Mouse (Mus musculus) ES-E14 (cell line): ENCODE measurements around the gene Slfnl1. TPM values are rescaled to one million over a fixed set of nuclear protein-coding genes. Genes with fewer than 3 reads are reported as not detected.

ENCODE experiments used
- DNase-seq: peaks from one replicate; pipeline ENCODE4 v3.0.0-alpha.2; 2013; ENCODE audit warnings: low read depth, low spot score
- H3K27ac ChIP-seq: 2 replicates; pipeline ENCODE4 v1.5.1; 2012; ENCODE audit warnings: low read depth, mild to moderate bottlenecking, low read length, moderate library complexity, mixed read lengths; ENCODE audit not compliant: poor library complexity, insufficient read depth, severe bottlenecking
- H3K36me3 ChIP-seq: 2 replicates; pipeline ENCODE4 v1.6.1; 2012; ENCODE audit warnings: mild to moderate bottlenecking, low read length, moderate library complexity, mixed read lengths; ENCODE audit not compliant: control insufficient read depth, poor library complexity, insufficient read depth, severe bottlenecking
- H3K4me1 ChIP-seq, 2 experiments: fragments of 150-350 bp in 1 of 2; sonication (generic) in 1 of 2; 2 replicates each; pipeline ENCODE4 v1.6.1; 2012; ENCODE audit warnings: low read length in 2 of 2, mild to moderate bottlenecking in 1 of 2, mixed read lengths in 1 of 2; ENCODE audit not compliant: control insufficient read depth in 2 of 2, insufficient read depth in 2 of 2, poor library complexity in 1 of 2
- H3K4me3 ChIP-seq, 2 experiments: fragments of 150-350 bp in 1 of 2; sonication (generic) in 1 of 2; 2 replicates each; pipeline ENCODE4 v1.5.1; 2012; ENCODE audit warnings: low read length in 2 of 2, low read depth in 1 of 2, mild to moderate bottlenecking in 1 of 2, mixed read lengths in 1 of 2; ENCODE audit not compliant: insufficient read depth in 1 of 2, poor library complexity in 1 of 2, severe bottlenecking in 1 of 2
- H3K9ac ChIP-seq: 2 replicates; pipeline ENCODE4 v1.6.1; 2012; ENCODE audit warnings: low read depth, mild to moderate bottlenecking, low read length, mixed read lengths; ENCODE audit not compliant: poor library complexity, insufficient read depth, severe bottlenecking
- H3K9me3 ChIP-seq: fragments of 150-350 bp; sonication (generic); 2 replicates; pipeline ENCODE4 v1.6.1; 2012; ENCODE audit warnings: low read depth, mild to moderate bottlenecking, low read length; ENCODE audit not compliant: control insufficient read depth, insufficient read depth
- CHD2 ChIP-seq: IDR thresholded peaks from 2 replicates; pipeline ENCODE4 v1.6.1; 2014; ENCODE audit warnings: mild to moderate bottlenecking, low read depth, low read length, inconsistent platforms
- HCFC1 ChIP-seq: IDR thresholded peaks from 2 replicates; pipeline ENCODE4 v1.6.1; 2012; ENCODE audit warnings: low read length, inconsistent platforms, borderline replicate concordance; ENCODE audit not compliant: insufficient read depth
- MAFK ChIP-seq: IDR thresholded peaks from 2 replicates; pipeline ENCODE4 v1.6.1; 2014; ENCODE audit warnings: mild to moderate bottlenecking, low read depth, low read length, inconsistent platforms; ENCODE audit not compliant: insufficient read depth
- ZC3H11A ChIP-seq: IDR thresholded peaks from 2 replicates; pipeline ENCODE4 v1.6.1; 2012; ENCODE audit warnings: low read depth, mild to moderate bottlenecking, inconsistent platforms, low read length, borderline replicate concordance
- ZNF384 ChIP-seq: IDR thresholded peaks from 2 replicates; pipeline ENCODE4 v1.6.1; 2012; ENCODE audit warnings: low read depth, low read length, inconsistent platforms
- in situ Hi-C, 2 experiments: fragments of 600-800 bp; cut with MboI; formaldehyde crosslinking; loops; one replicate each; pipeline ENCODE4 v1.15.1; 2025; ENCODE audit warnings: low sequenced_read_pairs in 2 of 2, inconsistent platforms in 1 of 2; ENCODE audit not compliant: unreplicated experiment in 2 of 2
- total RNA-seq: library from RNA; depleted of rRNA; stranded (reverse); fragments of 300-350 nt; gene quantifications from 2 replicates; pipeline ENCODE4 v1.2.3, GENCODE M21; 2012; rRNA removed

Slfnl1 gene
- total RNA-seq = 0.48 TPM in 1 of 2 replicates, not detected in the other

- in situ Hi-C loops = no loop called here
- H3K4me3 ChIP-seq = no peak within 1 kb of the TSS
- no peak for DNase-seq
- H3K36me3 ChIP-seq = peaks cover 4% of the 10 kb centered on the region; the same call in 1 of the 2 replicates
- H3K9me3 ChIP-seq = no peaks in the 10 kb centered on the region
- no peak within 1 kb of the TSS for H3K9ac ChIP-seq
- TF ChIP-seq ZC3H11A (no peak), CHD2 (no peak), HCFC1 (no peak), MAFK (no peak), ZNF384 (no peak)
- H3K4me1 ChIP-seq = peaks cover 0 to 8% of the 10 kb centered on the region in 2 experiments; a peak in 1 of 4 replicates
- H3K27ac ChIP-seq = no peak within 1 kb of the TSS
These were observed at the start of gene Slfnl1 for GRCm38 (mm10) chr4:120531986-120532385. TSS of gene Slfnl1 (plus strand) at chr4:120532231.

DNA sequence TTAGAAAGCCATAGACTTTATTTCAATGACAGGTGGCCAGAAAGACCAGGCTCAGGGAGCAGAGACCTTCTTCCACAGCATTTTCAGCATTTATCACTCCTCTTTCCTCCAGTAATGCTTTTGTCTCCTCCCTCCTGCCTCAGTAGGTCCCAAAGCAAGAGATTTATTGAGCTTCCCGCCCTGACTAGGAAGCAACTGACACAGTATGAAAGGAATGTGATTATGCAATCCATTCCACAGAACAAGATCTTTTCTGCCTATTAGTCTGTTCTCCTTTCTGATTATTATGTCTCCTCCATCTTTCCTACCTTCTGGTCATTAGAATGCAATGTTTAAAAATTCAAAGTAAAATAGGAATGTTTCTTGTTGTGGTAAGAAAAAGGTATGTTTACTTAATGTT, 44.3 kb upstream of the Slfnl1 start:
- Histone ChIP-seq H3K4me1 (no peaks in the 10 kb centered on the region), H3K4me3 (no peak overlapping the region), H3K27ac (no peak overlapping the region), H3K36me3 (no peaks in the 10 kb centered on the region), H3K9me3 (no peaks in the 10 kb centered on the region), H3K9ac (no peak overlapping the region)
- in situ Hi-C loops = no loop called here
- TF ChIP-seq ZC3H11A = no peak
- no peak for TF ChIP-seq CHD2
- TF ChIP-seq MAFK = no peak
- TF ChIP-seq ZNF384 = no peak
- TF ChIP-seq HCFC1 = no peak
- DNase-seq = no peak

GRCm38 (mm10) chr4:120506955-120507354, 25.1 kb upstream of the Slfnl1 start:
- Histone ChIP-seq H3K27ac (no peak overlapping the region), H3K4me1 (no peaks in the 10 kb centered on the region), H3K9ac (no peak overlapping the region), H3K4me3 (no peak overlapping the region), H3K36me3 (no peaks in the 10 kb centered on the region), H3K9me3 (no peaks in the 10 kb centered on the region)
- DNase-seq = no peak
- TF ChIP-seq HCFC1 = no peak
- TF ChIP-seq MAFK = no peak
- no peak for TF ChIP-seq ZC3H11A
- no peak for TF ChIP-seq ZNF384
- no peak for TF ChIP-seq CHD2
- in situ Hi-C loops = no loop called here

DNA sequence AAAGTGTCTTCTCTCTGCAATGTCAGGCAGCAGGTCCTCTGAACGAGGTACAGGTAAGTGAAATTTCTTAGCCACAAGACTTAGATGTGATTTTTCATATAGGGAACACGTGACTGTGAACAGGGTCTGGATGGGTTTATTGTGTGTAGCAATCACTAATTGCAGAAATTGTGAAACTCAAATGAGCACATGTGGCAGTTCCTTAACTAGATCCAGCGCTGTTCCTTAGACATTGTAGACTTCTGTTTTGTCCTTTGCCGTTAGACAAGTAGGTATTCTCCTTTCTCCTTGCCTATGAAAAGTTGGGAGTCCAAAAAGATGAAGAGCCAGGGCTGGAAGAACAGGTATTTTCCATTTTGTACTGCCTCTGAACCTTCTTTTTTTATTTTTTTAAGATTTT, 20.8 kb upstream of the Slfnl1 start:
- TF ChIP-seq CHD2 (no peak), ZNF384 (no peak), ZC3H11A (no peak), MAFK (no peak), HCFC1 (no peak)
- no peak for DNase-seq
- Histone ChIP-seq H3K27ac (no peak overlapping the region), H3K36me3 (no peaks in the 10 kb centered on the region), H3K9me3 (no peaks in the 10 kb centered on the region), H3K4me3 (no peak overlapping the region), H3K4me1 (no peaks in the 10 kb centered on the region), H3K9ac (no peak overlapping the region)
- in situ Hi-C loops = no loop called here

DNA sequence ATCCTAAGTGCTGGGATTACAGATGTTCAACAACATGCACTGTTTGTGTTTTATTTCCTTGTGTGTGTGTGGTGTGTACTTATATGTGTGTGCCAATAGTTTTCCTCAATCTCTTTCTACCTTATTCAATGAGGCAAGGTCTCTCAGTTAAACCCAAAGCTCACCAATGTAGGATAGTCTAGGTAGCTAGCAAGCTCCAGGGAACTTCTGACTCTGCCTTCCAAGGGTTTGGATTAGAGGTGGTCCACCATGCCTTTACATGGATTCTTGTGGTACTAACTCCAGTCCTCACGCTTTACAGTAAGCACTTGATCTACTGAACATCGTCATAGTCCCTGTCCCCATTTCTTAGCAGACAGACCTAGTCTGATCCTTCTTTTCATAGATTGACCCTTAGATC, 17.7 kb upstream of the Slfnl1 start:
- H3K9me3 ChIP-seq = no peaks in the 10 kb centered on the region
- no peak overlapping the region for H3K4me3 ChIP-seq
- no peak overlapping the region for H3K9ac ChIP-seq
- no peak for TF ChIP-seq CHD2
- no peak for TF ChIP-seq ZNF384
- no peak for TF ChIP-seq ZC3H11A
- no peak for TF ChIP-seq HCFC1
- TF ChIP-seq MAFK = no peak
- no peak overlapping the region for H3K27ac ChIP-seq
- no peaks in the 10 kb centered on the region for H3K36me3 ChIP-seq
- in situ Hi-C loops = no loop called here
- no peak for DNase-seq
- H3K4me1 ChIP-seq = no peaks in the 10 kb centered on the region
